Mouse (Mus musculus) gastrocnemius, postnatal 14 days (tissue): Measurements from ENCODE around the gene Abcg2. TPM values are rescaled to one million over a fixed set of nuclear protein-coding genes. Genes with fewer than 3 reads are reported as not detected.

ENCODE experiments used
- DNase-seq: peaks from one replicate; pipeline ENCODE4 v3.0.0; 2021; ENCODE audit warnings: mixed read lengths
- intact Hi-C: fragments of 180-260 bp; cut with DNase I; formaldehyde crosslinking; loops from one replicate; pipeline ENCODE4 v1.15.1; 2025; ENCODE audit warnings: low total_unique reads
- total RNA-seq, 2 experiments: library from RNA; stranded (reverse); gene quantifications; 2 replicates each; pipeline ENCODE4 v1.2.3; 2021

Gene Abcg2
- total RNA-seq, 2 experiments from 2014 or later: 17.7 to 24.7 TPM

DNA sequence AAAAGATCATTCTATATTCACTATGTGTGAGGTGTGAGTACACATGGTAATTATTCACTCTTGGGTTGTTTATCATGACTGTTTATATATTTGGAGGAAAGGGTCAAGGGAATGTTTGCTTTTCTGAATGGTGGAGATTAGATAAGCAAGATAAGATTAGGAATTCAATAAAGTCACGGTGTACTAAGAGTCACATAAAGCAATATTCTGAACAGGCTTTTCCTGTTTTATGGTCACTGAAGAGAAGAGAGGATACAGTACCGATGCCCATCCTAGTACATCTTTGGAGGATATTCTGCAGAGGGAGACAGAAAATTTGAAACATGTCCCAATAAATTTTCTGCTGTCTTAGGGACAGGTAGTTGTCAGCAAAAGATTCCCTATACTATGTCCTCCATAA, 127.6 kb downstream of the Abcg2 start:
- intact Hi-C loops: no loop called here
- no peak for DNase-seq

GRCm38 (mm10) chr6:58733851-58734250, 149.5 kb downstream of the Abcg2 start:
- intact Hi-C loops: no loop called here
- no peak for DNase-seq

DNA sequence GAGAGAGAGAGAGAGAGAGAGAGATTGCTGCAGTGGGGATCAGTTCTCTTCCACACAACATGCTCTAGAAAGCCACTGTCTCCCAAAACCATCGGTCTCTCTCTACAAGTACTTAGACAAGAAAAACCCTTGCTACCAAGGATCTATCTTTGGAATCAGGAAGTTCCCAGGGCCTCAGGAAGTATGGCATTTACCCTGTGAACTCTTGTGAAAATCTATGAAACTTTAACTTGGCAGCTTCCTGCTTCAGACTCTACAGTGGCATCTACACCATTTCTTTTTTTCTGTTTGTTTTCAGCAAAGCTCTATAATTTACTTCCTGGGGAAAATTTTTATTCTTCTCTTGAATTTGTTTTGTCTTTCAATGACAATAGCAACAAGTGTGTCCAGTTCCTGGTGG, 150.8 kb downstream of the Abcg2 start:
- intact Hi-C loops: no loop called here

More for the DNA sequence above, 150.8 kb downstream of the Abcg2 start:
- DNase-seq: no peak

Other genes starting within 250 kb of the Abcg2 start
- not detected for gene Vmn1r30, start 141.1 kb upstream of the Abcg2 start, total RNA-seq
- not detected for gene Vmn1r31, start 109.2 kb upstream of the Abcg2 start, total RNA-seq
- 10 to 100 TPM; 50.8 to 58.8 TPM for gene Herc3, start 246.9 kb downstream of the Abcg2 start, total RNA-seq